Mouse (Mus musculus) midbrain, embryonic 16.5 days (tissue): ENCODE results near the gene Adamtsl1. TPM values are rescaled to one million over a fixed set of nuclear protein-coding genes. Genes with fewer than 3 reads are reported as not detected.

Experiments
- ATAC-seq: fragments of 200-750 bp; cut with Nextera tagmentation; 2 replicates; pipeline ENCODE4 v1.8.0; 2017; ENCODE audit warnings: moderate TSS enrichment
- H3K27ac ChIP-seq: fragments of 300-500 bp; sonication (generic); 2 replicates; pipeline ENCODE4 v1.5.1; 2014; ENCODE audit warnings: mild to moderate bottlenecking, low read length, mixed read lengths
- H3K27me3 ChIP-seq: fragments of 300-500 bp; sonication (generic); 2 replicates; pipeline ENCODE4 v1.6.1; 2014; ENCODE audit warnings: low read depth, low read length, mixed read lengths; ENCODE audit not compliant: control insufficient read depth, insufficient read depth
- H3K36me3 ChIP-seq: fragments of 300-500 bp; sonication (generic); 2 replicates; pipeline ENCODE4 v1.6.1; 2014; ENCODE audit warnings: mild to moderate bottlenecking, low read length, moderate library complexity, mixed read lengths; ENCODE audit not compliant: control insufficient read depth, insufficient read depth
- H3K4me1 ChIP-seq: fragments of 300-500 bp; sonication (generic); 2 replicates; pipeline ENCODE4 v1.6.1; 2014; ENCODE audit warnings: mild to moderate bottlenecking, low read length, mixed read lengths; ENCODE audit not compliant: control insufficient read depth, insufficient read depth
- H3K4me2 ChIP-seq: fragments of 300-500 bp; sonication (generic); 2 replicates; pipeline ENCODE4 v1.6.1; 2014; ENCODE audit warnings: mild to moderate bottlenecking, low read length, mixed read lengths
- H3K4me3 ChIP-seq: fragments of 300-500 bp; sonication (generic); 2 replicates; pipeline ENCODE4 v1.5.1; 2014; ENCODE audit warnings: low read depth, mild to moderate bottlenecking, low read length, moderate library complexity, mixed read lengths
- H3K9ac ChIP-seq: fragments of 300-500 bp; sonication (generic); 2 replicates; pipeline ENCODE4 v1.6.1; 2014; ENCODE audit warnings: low read depth, low read length, mixed read lengths
- H3K9me3 ChIP-seq: fragments of 300-500 bp; sonication (generic); replicated peaks from 2 replicates; pipeline ENCODE4 v1.6.1; 2014; ENCODE audit warnings: mild to moderate bottlenecking, low read length, mixed read lengths; ENCODE audit not compliant: control insufficient read depth, poor library complexity, severe bottlenecking
- WGBS: fragments of 180-500 bp; shearing (Covaris S2); extraction: QIAGEN DNeasy Blood & Tissue Kit; methylation state at CpG from one replicate; pipeline ENCODE4 v1.1.7; 2014; 5-methylcytosine and 5-hydroxymethylcytosine counted together
- polyA plus RNA-seq: library from polyadenylated mRNA; unstranded; fragments of >200 nt; fragmentation: Nextera tagmentation; extraction: Ambion mirVana; gene quantifications from 2 replicates; pipeline ENCODE4 v1.2.1, GENCODE M21; 2015

The Adamtsl1 gene
- polyA plus RNA-seq, 1 experiment from 2014 or later, result 8.2 TPM

DNA sequence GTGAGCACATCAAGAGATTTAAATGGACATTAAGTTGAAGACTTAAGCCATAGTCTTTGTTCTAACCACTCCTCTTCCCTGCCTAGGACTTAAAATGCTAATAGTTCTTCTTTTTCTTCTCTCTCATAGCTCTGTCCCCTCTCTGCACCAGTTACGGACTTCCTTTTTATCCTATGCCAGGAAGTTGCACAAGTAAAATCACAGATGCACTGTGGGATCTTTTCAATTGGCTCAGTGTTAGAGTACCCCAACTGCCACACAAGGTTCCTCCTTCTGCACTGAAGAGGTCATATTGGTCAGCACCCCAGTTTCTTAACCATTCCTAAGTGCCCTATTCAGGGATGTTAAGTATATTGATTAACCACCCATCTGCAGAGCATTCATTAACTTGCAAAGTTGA, 15.9 kb downstream of the Adamtsl1 start:
- Histone ChIP-seq H3K4me1 (no peaks in the 10 kb centered on the region), H3K36me3 (no peaks in the 10 kb centered on the region), H3K9me3 (no peaks in the 10 kb centered on the region), H3K9ac (no peak overlapping the region), H3K27me3 (no peaks in the 10 kb centered on the region), H3K27ac (no peak overlapping the region), H3K4me2 (no peak overlapping the region), H3K4me3 (no peak overlapping the region)
- no peak for ATAC-seq
- 92% methylated on average over 1 of the region's 1 CpGs for WGBS

DNA sequence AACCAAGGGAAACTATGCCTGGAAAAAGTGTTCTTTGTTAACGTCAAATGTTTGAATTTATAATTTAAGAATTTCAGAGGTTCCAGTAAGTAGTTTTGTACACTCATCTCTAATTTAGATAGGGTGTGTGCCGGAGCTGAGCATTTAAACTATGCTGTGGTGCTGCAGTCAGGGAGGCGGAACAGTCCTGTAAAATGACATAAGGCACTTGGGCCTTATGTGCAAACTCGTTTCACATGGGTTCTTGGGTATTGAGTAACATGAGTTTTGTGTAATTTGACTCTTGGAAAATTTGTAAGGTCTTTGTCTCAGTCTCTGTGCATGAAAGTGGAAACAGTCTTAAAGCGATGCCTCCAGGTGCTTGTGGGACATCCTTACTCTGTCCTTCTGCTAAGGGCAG, 25.7 kb downstream of the Adamtsl1 start:
- no peak overlapping the region for H3K9ac ChIP-seq
- no peak overlapping the region for H3K27ac ChIP-seq
- H3K4me3 ChIP-seq, result no peak overlapping the region
- 83% methylated on average over 5 of the region's 5 CpGs for WGBS
- no peak overlapping the region for H3K4me2 ChIP-seq
- H3K9me3 ChIP-seq, result no peaks in the 10 kb centered on the region
- no peak for ATAC-seq
- no peaks in the 10 kb centered on the region for H3K36me3 ChIP-seq
- no peaks in the 10 kb centered on the region for H3K27me3 ChIP-seq
- H3K4me1 ChIP-seq, result no peaks in the 10 kb centered on the region

DNA sequence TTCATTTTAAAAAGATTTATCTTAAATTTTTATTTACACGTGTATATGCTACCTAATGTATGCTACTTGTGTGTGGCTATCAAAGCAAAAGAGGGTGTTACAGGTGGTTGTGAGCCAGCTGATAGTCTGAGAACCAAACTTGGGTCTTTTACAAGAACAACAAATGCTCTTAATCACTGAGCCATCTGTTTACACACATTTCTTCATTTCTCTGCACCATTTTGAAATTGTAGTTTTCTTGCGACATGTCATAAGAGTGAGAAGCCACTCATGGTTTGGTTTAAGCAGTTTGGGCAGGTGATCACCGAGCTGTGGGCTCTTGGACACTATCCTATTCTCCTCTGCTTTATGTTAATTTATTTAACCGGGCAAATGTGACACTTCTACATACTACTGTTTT, 29.2 kb downstream of the Adamtsl1 start:
- no peaks in the 10 kb centered on the region for H3K27me3 ChIP-seq
- no peaks in the 10 kb centered on the region for H3K4me1 ChIP-seq
- H3K36me3 ChIP-seq, result no peaks in the 10 kb centered on the region
- 90% methylated on average over 4 of the region's 4 CpGs for WGBS
- H3K4me2 ChIP-seq, result no peak overlapping the region
- no peak overlapping the region for H3K27ac ChIP-seq
- H3K9me3 ChIP-seq, result no peaks in the 10 kb centered on the region
- no peak overlapping the region for H3K9ac ChIP-seq
- H3K4me3 ChIP-seq, result no peak overlapping the region
- ATAC-seq, result no peak

DNA sequence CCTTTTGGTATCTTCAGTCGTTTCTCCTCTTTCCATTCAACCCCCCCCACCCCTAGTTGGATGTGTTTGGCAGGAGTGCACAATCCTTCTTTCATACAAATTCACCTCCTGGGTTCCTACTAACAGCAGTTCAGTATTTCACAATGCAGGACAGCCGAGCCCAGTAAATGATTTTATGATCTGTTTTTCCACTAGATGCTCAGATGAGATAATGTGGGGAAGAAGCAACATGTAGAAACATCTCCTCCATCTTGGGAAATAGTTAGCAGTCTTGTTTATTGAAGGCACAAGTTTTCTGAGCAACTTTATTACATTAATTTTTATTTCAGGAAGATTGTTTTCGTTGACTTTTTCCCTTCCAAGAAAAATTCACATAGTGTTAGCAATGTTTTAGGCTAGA, 40.7 kb downstream of the Adamtsl1 start:
- Histone ChIP-seq H3K36me3 (no peaks in the 10 kb centered on the region), H3K9me3 (no peaks in the 10 kb centered on the region), H3K27me3 (no peaks in the 10 kb centered on the region), H3K4me1 (no peaks in the 10 kb centered on the region), H3K27ac (no peak overlapping the region), H3K4me3 (no peak overlapping the region), H3K4me2 (no peak overlapping the region), H3K9ac (no peak overlapping the region)
- WGBS, result 68% methylated on average over 3 of the region's 3 CpGs
- no peak for ATAC-seq

DNA sequence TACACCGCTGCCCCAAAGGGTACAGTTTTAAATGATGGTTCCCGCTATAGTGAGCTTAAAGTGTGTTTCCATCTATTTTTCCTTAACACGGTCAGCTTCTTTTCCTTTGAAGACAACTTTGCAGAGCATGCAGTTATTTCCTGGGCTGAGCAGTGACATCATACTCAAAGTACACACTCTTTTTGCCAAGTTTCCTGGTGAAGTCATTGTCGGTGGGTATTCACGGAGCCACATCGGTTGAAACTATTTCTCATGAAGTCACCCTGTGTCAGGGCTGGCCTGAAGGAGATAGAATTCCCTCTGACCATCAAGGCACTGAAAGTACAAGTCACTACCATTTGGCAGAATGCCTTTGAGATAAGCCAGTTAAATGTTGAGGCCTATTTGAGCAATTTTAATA, 45.8 kb downstream of the Adamtsl1 start:
- H3K9ac ChIP-seq, result no peak overlapping the region
- H3K36me3 ChIP-seq, result no peaks in the 10 kb centered on the region
- no peak overlapping the region for H3K4me3 ChIP-seq
- 90% methylated on average over 6 of the region's 6 CpGs for WGBS
- H3K27me3 ChIP-seq, result no peaks in the 10 kb centered on the region
- no peaks in the 10 kb centered on the region for H3K4me1 ChIP-seq
- H3K4me2 ChIP-seq, result no peak overlapping the region
- ATAC-seq, result no peak
- H3K27ac ChIP-seq, result no peak overlapping the region
- H3K9me3 ChIP-seq, result no peaks in the 10 kb centered on the region

DNA sequence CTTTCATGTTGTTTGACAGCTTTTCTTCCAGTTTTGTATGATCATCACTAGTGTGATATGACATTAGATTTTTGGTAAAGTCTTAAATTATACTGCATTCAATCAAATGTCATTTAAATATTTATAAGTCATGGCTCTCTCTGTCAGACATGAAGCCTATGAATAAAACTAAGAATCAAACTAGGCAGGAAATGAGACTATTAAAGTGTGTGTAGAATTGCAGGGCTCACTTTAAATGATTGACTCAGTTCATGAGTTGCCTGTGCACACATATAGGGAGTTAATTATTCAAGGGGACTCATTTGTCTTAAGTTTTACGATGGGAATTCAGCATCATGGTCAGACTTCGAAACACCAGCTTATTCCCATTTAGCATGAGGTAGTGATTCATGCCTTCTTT, 71.5 kb downstream of the Adamtsl1 start:
- H3K9me3 ChIP-seq, result no peaks in the 10 kb centered on the region
- no peak overlapping the region for H3K9ac ChIP-seq
- H3K4me1 ChIP-seq, result no peaks in the 10 kb centered on the region
- no peak overlapping the region for H3K4me3 ChIP-seq
- no peak overlapping the region for H3K27ac ChIP-seq
- H3K27me3 ChIP-seq, result no peaks in the 10 kb centered on the region
- H3K4me2 ChIP-seq, result no peak overlapping the region
- WGBS, result 90% methylated on average over 2 of the region's 2 CpGs
- no peak for ATAC-seq
- no peaks in the 10 kb centered on the region for H3K36me3 ChIP-seq

DNA sequence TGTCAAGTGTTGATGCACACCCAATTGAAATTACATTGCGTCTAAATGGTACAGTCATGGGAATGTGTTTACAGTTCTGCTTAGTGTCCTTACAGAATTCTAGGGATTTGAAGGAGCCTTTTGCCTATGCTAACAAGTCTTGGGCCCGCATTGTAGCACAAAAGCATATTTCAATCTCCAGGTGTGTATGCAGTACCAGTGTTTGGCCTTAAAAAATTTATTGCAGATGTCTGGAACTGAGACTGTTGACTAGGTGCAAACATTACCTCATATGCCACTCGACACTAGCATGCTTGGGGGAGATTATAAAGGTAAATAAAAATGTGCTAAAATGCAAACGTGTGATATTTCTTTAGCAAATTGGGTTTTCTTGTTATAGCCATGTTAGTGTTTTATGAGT, 75.0 kb downstream of the Adamtsl1 start:
- 79% methylated on average over 4 of the region's 4 CpGs for WGBS
- no peaks in the 10 kb centered on the region for H3K27me3 ChIP-seq
- H3K4me1 ChIP-seq, result no peaks in the 10 kb centered on the region
- H3K4me2 ChIP-seq, result no peak overlapping the region
- no peak overlapping the region for H3K9ac ChIP-seq
- no peaks in the 10 kb centered on the region for H3K36me3 ChIP-seq
- H3K4me3 ChIP-seq, result no peak overlapping the region
- ATAC-seq, result no peak
- no peaks in the 10 kb centered on the region for H3K9me3 ChIP-seq
- no peak overlapping the region for H3K27ac ChIP-seq

DNA sequence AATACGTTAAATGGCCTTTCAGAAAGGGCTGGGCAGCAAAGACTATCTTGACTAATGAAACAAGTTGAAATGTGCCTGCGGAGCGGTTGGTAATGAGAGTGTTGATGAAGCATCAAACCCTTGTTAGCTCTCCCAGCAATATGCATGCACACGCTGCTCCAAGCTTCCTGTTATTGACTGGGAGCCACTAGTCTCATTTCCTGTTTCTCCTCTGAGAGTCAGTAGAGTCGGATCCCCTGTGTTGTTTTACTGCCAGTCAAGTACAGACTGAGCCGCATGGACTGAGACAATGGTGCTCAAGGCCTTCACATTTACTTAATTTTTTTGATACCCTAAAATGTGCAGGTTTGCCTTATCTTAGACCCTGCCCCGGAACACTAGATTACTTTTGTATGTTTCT, 77.1 kb downstream of the Adamtsl1 start:
- Histone ChIP-seq H3K4me2 (no peak overlapping the region), H3K9me3 (no peaks in the 10 kb centered on the region), H3K36me3 (no peaks in the 10 kb centered on the region), H3K4me1 (no peaks in the 10 kb centered on the region), H3K4me3 (no peak overlapping the region), H3K27ac (no peak overlapping the region), H3K9ac (no peak overlapping the region), H3K27me3 (no peaks in the 10 kb centered on the region)
- no peak for ATAC-seq
- 78% methylated on average over 7 of the region's 7 CpGs for whole genome bisulfite sequencing

DNA sequence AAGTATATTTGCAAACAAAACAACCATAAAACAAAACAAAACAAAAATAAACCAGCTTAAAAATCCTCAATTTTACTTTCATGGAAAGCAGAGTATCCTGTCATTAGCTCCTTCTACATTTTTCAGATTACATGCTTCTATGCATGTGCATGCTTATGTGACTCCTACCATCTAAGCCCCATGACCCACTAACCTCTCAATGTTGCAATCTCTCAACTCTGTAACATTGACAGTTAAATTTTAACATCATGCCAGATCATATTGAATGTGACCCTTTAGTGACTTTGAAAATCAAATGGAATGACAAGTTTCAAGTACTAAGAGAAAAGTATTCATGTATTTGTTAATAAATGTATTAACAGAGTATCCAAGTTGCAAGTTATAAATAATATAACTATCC, 80.2 kb downstream of the Adamtsl1 start:
- no peaks in the 10 kb centered on the region for H3K9me3 ChIP-seq
- no peaks in the 10 kb centered on the region for H3K27me3 ChIP-seq
- no peak for ATAC-seq
- H3K4me1 ChIP-seq, result no peaks in the 10 kb centered on the region
- no peak overlapping the region for H3K4me2 ChIP-seq
- H3K9ac ChIP-seq, result no peak overlapping the region
- H3K4me3 ChIP-seq, result no peak overlapping the region
- no peaks in the 10 kb centered on the region for H3K36me3 ChIP-seq
- H3K27ac ChIP-seq, result no peak overlapping the region

DNA sequence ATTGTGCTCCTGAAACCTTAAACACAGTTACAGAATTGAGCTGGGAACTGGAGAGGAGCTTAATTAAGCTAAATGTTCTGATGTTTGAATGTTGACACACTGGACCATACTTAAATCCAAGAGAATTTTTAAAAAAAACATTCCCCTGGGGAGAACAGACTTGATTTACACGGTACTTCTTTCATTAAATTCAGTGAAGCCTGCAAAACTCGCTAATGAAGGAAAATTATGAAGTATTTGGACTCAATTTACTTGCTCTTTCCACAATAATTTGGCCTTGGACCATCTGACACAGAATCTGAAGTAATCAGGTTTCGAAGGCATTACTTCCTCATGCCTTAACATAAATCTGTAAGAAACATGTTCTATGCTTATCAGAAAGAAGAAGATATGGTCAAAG, 99.4 kb downstream of the Adamtsl1 start:
- no peak for ATAC-seq
- no peak overlapping the region for H3K9ac ChIP-seq
- WGBS, result 78% methylated on average over 3 of the region's 3 CpGs

More for the DNA sequence above, 99.4 kb downstream of the Adamtsl1 start:
- Histone ChIP-seq H3K27me3 (no peaks in the 10 kb centered on the region), H3K27ac (no peak overlapping the region), H3K9me3 (no peaks in the 10 kb centered on the region), H3K4me1 (no peaks in the 10 kb centered on the region), H3K4me2 (no peak overlapping the region), H3K4me3 (no peak overlapping the region), H3K36me3 (no peaks in the 10 kb centered on the region)
